Mouse (Mus musculus) cortical plate, adult 2 months (tissue): ENCODE measurements at regions not wholly inside any gene's neighbourhood (a gene's known extent, or its start where the extent isn't known, plus 50 kb on each side); places are given as distances from the start of the nearest gene placed in this dataset.

Experiments
- H3K27ac ChIP-seq: fragments of 200-500 bp; 2 replicates; pipeline ENCODE4 v1.5.1; 2012; ENCODE audit warnings: low read length, control low read depth, inconsistent platforms; ENCODE audit not compliant: insufficient read depth
- H3K4me1 ChIP-seq: fragments of 200-500 bp; 2 replicates; pipeline ENCODE4 v1.6.1; 2011; ENCODE audit warnings: low read length; ENCODE audit not compliant: control insufficient read depth, insufficient read depth
- H3K4me3 ChIP-seq: fragments of 200-500 bp; 2 replicates; pipeline ENCODE4 v1.5.1; 2011; ENCODE audit warnings: mild to moderate bottlenecking, low read length, control low read depth; ENCODE audit not compliant: insufficient read depth
- CTCF ChIP-seq: fragments of 200-500 bp; IDR thresholded peaks from 2 replicates; pipeline ENCODE4 v1.5.1; 2011; ENCODE audit warnings: mild to moderate bottlenecking, control low read depth, low read length; ENCODE audit not compliant: insufficient read depth; ENCODE audit errors: extremely low read depth
- POLR2A ChIP-seq: fragments of 200-500 bp; IDR thresholded peaks from 2 replicates; pipeline ENCODE4 v1.6.1; 2011; ENCODE audit warnings: mild to moderate bottlenecking, low read length, control low read depth; ENCODE audit not compliant: insufficient read depth; ENCODE audit errors: extremely low read depth

DNA sequence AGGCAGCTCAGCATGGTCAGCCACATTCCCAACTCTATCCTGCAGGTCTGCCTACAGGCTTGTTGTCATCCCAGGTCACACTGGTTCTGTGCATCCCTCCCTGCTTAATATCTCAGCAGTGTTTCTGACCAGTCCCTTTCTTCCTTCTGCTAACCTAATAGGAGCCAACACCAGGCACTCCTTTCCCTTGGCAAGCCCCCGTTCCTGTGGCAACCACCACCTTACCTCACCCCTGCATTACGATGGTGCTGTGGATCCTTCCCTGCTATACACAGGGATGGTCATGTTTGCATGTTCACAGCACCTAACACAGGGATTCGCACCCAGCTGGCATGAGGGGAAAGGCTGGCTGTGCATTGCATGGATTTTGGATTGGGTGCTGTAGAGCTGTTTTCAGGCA, 50.8 kb upstream of the Arhgap20 start:
- no peak for TF ChIP-seq POLR2A
- TF ChIP-seq CTCF, result no peak
- H3K27ac ChIP-seq, result no peak overlapping the region
- peaks cover 5% of the 10 kb centered on the region for H3K4me1 ChIP-seq
- H3K4me3 ChIP-seq, result no peak overlapping the region
